Mouse (Mus musculus) bone marrow macrophage, adult 2 months (primary cell): Measurements from ENCODE around the gene Rnf168. TPM values are rescaled to one million over a fixed set of nuclear protein-coding genes. Genes with fewer than 3 reads are reported as not detected.
A peak's percentile ranks its signal among the peaks of the same experiment; 100 is the strongest.

Source experiments
- H3K27ac ChIP-seq: 2 replicates; pipeline ENCODE4 v1.5.1; 2012; ENCODE audit warnings: low read depth, low read length; ENCODE audit not compliant: insufficient read depth
- H3K4me1 ChIP-seq: 2 replicates; pipeline ENCODE4 v1.6.1; 2012; ENCODE audit warnings: low read length; ENCODE audit not compliant: control insufficient read depth, insufficient read depth
- H3K4me3 ChIP-seq: 2 replicates; pipeline ENCODE4 v1.5.1; 2012; ENCODE audit warnings: mild to moderate bottlenecking, low read length, moderate library complexity; ENCODE audit not compliant: insufficient read depth
- CTCF ChIP-seq: IDR thresholded peaks from 2 replicates; pipeline ENCODE4 v1.5.1; 2012; ENCODE audit warnings: low read depth, mild to moderate bottlenecking, low read length, moderate library complexity
- POLR2A ChIP-seq: IDR thresholded peaks from 2 replicates; pipeline ENCODE4 v1.6.1; 2012; ENCODE audit warnings: mild to moderate bottlenecking, low read depth, low read length, borderline replicate concordance
- polyA plus RNA-seq: library from polyadenylated mRNA; stranded (reverse); fragments of >200 nt; gene quantifications from 2 replicates; pipeline ENCODE4 v1.2.4, GENCODE M21; 2012; ENCODE audit not compliant: missing spikeins, insufficient read depth, insufficient read length

Rnf168 gene
- polyA plus RNA-seq, 1 experiment = 10.5 TPM

- Histone ChIP-seq H3K4me3 (no peak overlapping the region), H3K4me1 (peaks cover 29% of the 10 kb centered on the region), H3K27ac (no peak overlapping the region)
- no peak for TF ChIP-seq POLR2A
- no peak for TF ChIP-seq CTCF
Observed at GRCm38 (mm10) chr16:32337001-32337400, 59.7 kb downstream of the Rnf168 start.

GRCm38 (mm10) chr16:32340451-32340850 lies 63.2 kb downstream of the Rnf168 start:
- TF ChIP-seq POLR2A (no peak), CTCF (no peak)
- H3K4me1 ChIP-seq = peaks cover 27% of the 10 kb centered on the region
- no peak overlapping the region for H3K4me3 ChIP-seq
- no peak overlapping the region for H3K27ac ChIP-seq

DNA sequence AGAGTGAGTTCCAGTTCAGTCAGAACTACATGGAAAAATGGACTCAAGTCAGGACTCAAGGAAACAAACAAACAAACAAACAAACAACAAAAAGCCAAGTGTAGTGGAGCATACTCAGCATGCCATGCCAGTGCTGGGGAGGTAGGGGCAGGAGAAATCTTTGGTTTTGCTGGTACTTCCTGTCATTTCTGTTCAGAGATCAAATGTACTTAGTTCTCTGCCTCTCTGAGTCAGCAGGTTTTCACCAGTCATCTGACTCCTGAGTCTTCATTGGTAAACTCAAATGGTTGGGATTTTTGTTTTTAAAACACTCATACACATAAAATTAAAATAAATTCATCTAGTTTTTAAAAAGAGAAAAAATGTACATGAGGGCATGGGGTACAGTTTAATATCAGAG lies 68.3 kb downstream of the Rnf168 start:
- Histone ChIP-seq H3K4me3 (no peak overlapping the region), H3K27ac (0 out of 2 replicates have a peak overlapping the region, but pooled peaks have one; percentile 21), H3K4me1 (peaks cover 13% of the 10 kb centered on the region)
- TF ChIP-seq POLR2A (no peak), CTCF (no peak)

DNA sequence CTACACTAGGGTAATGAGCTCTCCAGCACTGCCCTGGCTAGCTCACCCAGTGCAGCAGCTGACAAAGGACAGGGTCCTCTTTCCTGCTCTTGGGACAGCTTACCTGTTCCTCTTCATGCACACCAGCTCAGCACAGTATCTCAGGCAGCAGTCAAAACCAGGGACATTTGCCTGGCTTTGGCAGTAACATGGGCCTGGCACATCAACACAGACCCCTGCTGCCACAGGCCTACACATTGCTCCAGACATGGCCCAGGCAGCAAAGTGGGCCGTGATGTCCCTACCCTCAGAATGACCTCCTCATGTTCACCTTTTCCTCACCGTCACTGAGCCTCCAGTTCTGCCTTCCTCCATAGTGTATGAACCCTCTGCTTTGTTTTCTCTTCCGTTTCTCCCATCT lies 73.5 kb downstream of the Rnf168 start:
- H3K4me1 ChIP-seq = peaks cover 12% of the 10 kb centered on the region
- H3K4me3 ChIP-seq = no peak overlapping the region
- H3K27ac ChIP-seq = no peak overlapping the region
- TF ChIP-seq POLR2A = no peak
- TF ChIP-seq CTCF = no peak

Other genes with a start within 250 kb of the Rnf168 start
- 58.8 and 63.0 TPM in 2 replicates for gene Pak2, start 198.1 kb upstream of the Rnf168 start, polyA plus RNA-seq
- gene Pigx, start 177.7 kb upstream of the Rnf168 start, polyA plus RNA-seq = 39.1 and 49.3 TPM in 2 replicates
- gene Cep19, start 177.7 kb upstream of the Rnf168 start, polyA plus RNA-seq = 10.9 and 12.2 TPM in 2 replicates
- gene Nrros, start 111.9 kb upstream of the Rnf168 start, polyA plus RNA-seq = 227 and 230 TPM in 2 replicates
- 1.4 and 1.9 TPM in 2 replicates for gene Bex6, start 97.6 kb upstream of the Rnf168 start, polyA plus RNA-seq
- 8.5 and 8.6 TPM in 2 replicates for gene Fbxo45, start 30.3 kb upstream of the Rnf168 start, polyA plus RNA-seq
- gene Wdr53, start 30.2 kb upstream of the Rnf168 start, polyA plus RNA-seq = 18.0 and 20.3 TPM in 2 replicates
- not detected in 2 replicates for gene Smco1, start 6.0 kb upstream of the Rnf168 start, polyA plus RNA-seq
- 17.9 and 19.6 TPM in 2 replicates for gene Ubxn7, start 54.8 kb downstream of the Rnf168 start, polyA plus RNA-seq
- gene Tm4sf19, start 123.0 kb downstream of the Rnf168 start, polyA plus RNA-seq = 3.0 and 4.4 TPM in 2 replicates
- 43.8 and 47.9 TPM in 2 replicates for gene Tctex1d2, start 142.2 kb downstream of the Rnf168 start, polyA plus RNA-seq
- 95.8 and 100 TPM in 2 replicates for gene Pcyt1a, start 153.5 kb downstream of the Rnf168 start, polyA plus RNA-seq
- not detected in 2 replicates for gene Slc51a, start 210.4 kb downstream of the Rnf168 start, polyA plus RNA-seq
- gene Zdhhc19, start 218.8 kb downstream of the Rnf168 start, polyA plus RNA-seq = not detected in 2 replicates